Mouse (Mus musculus) hindbrain, embryonic 11.5 days (tissue): ENCODE measurements at regions not wholly inside any gene's neighbourhood (a gene's known extent, or its start where the extent isn't known, plus 50 kb on each side); places are given as distances from the start of the nearest gene placed in this dataset.

ENCODE experiments used
- ATAC-seq: fragments of 200-750 bp; cut with Nextera tagmentation; 2 replicates; pipeline ENCODE4 v1.8.0; 2017; ENCODE audit warnings: mild to moderate bottlenecking, moderate TSS enrichment, moderate library complexity; ENCODE audit not compliant: low FRiP score
- DNase-seq: peaks from one replicate; pipeline ENCODE4 v3.0.0-alpha.2; 2015; ENCODE audit warnings: low spot score
- H3K27ac ChIP-seq: fragments of 300-500 bp; sonication (generic); 2 replicates; pipeline ENCODE4 v1.5.1; 2014; ENCODE audit warnings: mild to moderate bottlenecking, low read depth, low read length
- H3K27me3 ChIP-seq: fragments of 300-500 bp; sonication (generic); 2 replicates; pipeline ENCODE4 v1.6.1; 2014; ENCODE audit warnings: mild to moderate bottlenecking, low read length, moderate library complexity, mixed read lengths; ENCODE audit not compliant: control insufficient read depth, insufficient read depth
- H3K36me3 ChIP-seq: fragments of 300-500 bp; sonication (generic); 2 replicates; pipeline ENCODE4 v1.6.1; 2014; ENCODE audit warnings: mild to moderate bottlenecking, low read length, moderate library complexity, mixed read lengths; ENCODE audit not compliant: control insufficient read depth, insufficient read depth
- H3K4me1 ChIP-seq: fragments of 300-500 bp; sonication (generic); replicated peaks from 2 replicates; pipeline ENCODE4 v1.6.1; 2014; ENCODE audit warnings: low read length, mixed read lengths; ENCODE audit not compliant: control insufficient read depth, insufficient read depth
- H3K4me2 ChIP-seq: fragments of 300-500 bp; sonication (generic); replicated peaks from 2 replicates; pipeline ENCODE4 v1.6.1; 2014; ENCODE audit warnings: mild to moderate bottlenecking, low read depth, low read length
- H3K4me3 ChIP-seq: fragments of 300-500 bp; sonication (generic); 2 replicates; pipeline ENCODE4 v1.5.1; 2014; ENCODE audit warnings: low read depth, low read length
- H3K9ac ChIP-seq: fragments of 300-500 bp; sonication (generic); 2 replicates; pipeline ENCODE4 v1.6.1; 2014; ENCODE audit warnings: low read depth, low read length
- H3K9me3 ChIP-seq: fragments of 300-500 bp; sonication (generic); 2 replicates; pipeline ENCODE4 v1.6.1; 2016; ENCODE audit warnings: low read length; ENCODE audit not compliant: control insufficient read depth
- WGBS: fragments of 180-500 bp; shearing (Covaris S2); extraction: QIAGEN DNeasy Blood & Tissue Kit; methylation state at CpG from one replicate; pipeline ENCODE4 v1.1.7; 2014; 5-methylcytosine and 5-hydroxymethylcytosine counted together

GRCm38 (mm10) chr1:40954720-40955163 lies 149.3 kb downstream of the Tmem182 start:
- Histone ChIP-seq H3K9me3 (no peaks in the 10 kb centered on the region), H3K4me1 (no peaks in the 10 kb centered on the region), H3K36me3 (no peaks in the 10 kb centered on the region), H3K9ac (no peak overlapping the region), H3K27ac (no peak overlapping the region), H3K4me3 (no peak overlapping the region), H3K27me3 (no peaks in the 10 kb centered on the region), H3K4me2 (no peak overlapping the region)
- ATAC-seq (no peak), DNase-seq (no peak)
- 81% methylated on average over 14 of the region's 14 CpGs for WGBS

GRCm38 (mm10) chr1:40967768-40968504 lies 162.5 kb downstream of the Tmem182 start:
- no peaks in the 10 kb centered on the region for H3K4me1 ChIP-seq
- no peak overlapping the region for H3K27ac ChIP-seq
- DNase-seq = no peak
- no peak overlapping the region for H3K4me2 ChIP-seq
- H3K36me3 ChIP-seq = no peaks in the 10 kb centered on the region
- H3K27me3 ChIP-seq = no peaks in the 10 kb centered on the region
- no peak overlapping the region for H3K9ac ChIP-seq
- H3K4me3 ChIP-seq = no peak overlapping the region
- 80% methylated on average over 17 of the region's 17 CpGs for WGBS
- no peaks in the 10 kb centered on the region for H3K9me3 ChIP-seq
- no peak for ATAC-seq

GRCm38 (mm10) chr1:40983762-40984161 lies 178.4 kb downstream of the Tmem182 start:
- Histone ChIP-seq H3K4me2 (no peak overlapping the region), H3K9ac (no peak overlapping the region), H3K27me3 (no peaks in the 10 kb centered on the region), H3K4me1 (no peaks in the 10 kb centered on the region), H3K9me3 (no peaks in the 10 kb centered on the region), H3K36me3 (no peaks in the 10 kb centered on the region), H3K4me3 (no peak overlapping the region), H3K27ac (no peak overlapping the region)
- DNase-seq (no peak), ATAC-seq (no peak)
- 69% methylated on average over 2 of the region's 2 CpGs for WGBS

- H3K9ac ChIP-seq = no peak overlapping the region
- no peaks in the 10 kb centered on the region for H3K4me1 ChIP-seq
- H3K27me3 ChIP-seq = no peaks in the 10 kb centered on the region
- H3K9me3 ChIP-seq = no peaks in the 10 kb centered on the region
- no peaks in the 10 kb centered on the region for H3K36me3 ChIP-seq
- no peak overlapping the region for H3K27ac ChIP-seq
- H3K4me3 ChIP-seq = no peak overlapping the region
- DNase-seq (no peak), ATAC-seq (no peak)
- H3K4me2 ChIP-seq = no peak overlapping the region
- WGBS = 88% methylated on average over 4 of the region's 4 CpGs
Observed at GRCm38 (mm10) chr1:40993327-40993726, 187.9 kb downstream of the Tmem182 start.

- Histone ChIP-seq H3K27ac (no peak overlapping the region), H3K9ac (no peak overlapping the region), H3K4me3 (no peak overlapping the region), H3K4me2 (no peak overlapping the region), H3K4me1 (no peaks in the 10 kb centered on the region), H3K9me3 (no peaks in the 10 kb centered on the region), H3K36me3 (no peaks in the 10 kb centered on the region), H3K27me3 (no peaks in the 10 kb centered on the region)
- DNase-seq (peak; percentile 68), ATAC-seq (0 out of 2 replicates have a peak, but pooled peaks have one; percentile 56)
- WGBS = 52% methylated on average over 13 of the region's 13 CpGs
Observed at GRCm38 (mm10) chr1:41001154-41001949, 196.0 kb downstream of the Tmem182 start.

GRCm38 (mm10) chr1:41002006-41002405 lies 196.6 kb downstream of the Tmem182 start:
- H3K4me2 ChIP-seq = no peak overlapping the region
- no peaks in the 10 kb centered on the region for H3K4me1 ChIP-seq
- DNase-seq (no peak), ATAC-seq (no peak)
- no peaks in the 10 kb centered on the region for H3K9me3 ChIP-seq
- no peak overlapping the region for H3K27ac ChIP-seq
- WGBS = 62% methylated on average over 9 of the region's 9 CpGs
- no peaks in the 10 kb centered on the region for H3K36me3 ChIP-seq
- no peaks in the 10 kb centered on the region for H3K27me3 ChIP-seq
- no peak overlapping the region for H3K9ac ChIP-seq
- no peak overlapping the region for H3K4me3 ChIP-seq

- no peaks in the 10 kb centered on the region for H3K9me3 ChIP-seq
- no peaks in the 10 kb centered on the region for H3K36me3 ChIP-seq
- no peaks in the 10 kb centered on the region for H3K4me1 ChIP-seq
- 79% methylated on average over 4 of the region's 4 CpGs for WGBS
- no peak for ATAC-seq
- no peak for DNase-seq
- no peak overlapping the region for H3K4me2 ChIP-seq
- H3K4me3 ChIP-seq = no peak overlapping the region
- H3K27me3 ChIP-seq = no peaks in the 10 kb centered on the region
- H3K27ac ChIP-seq = no peak overlapping the region
- H3K9ac ChIP-seq = no peak overlapping the region
Observed at GRCm38 (mm10) chr1:41026943-41027342, 221.5 kb downstream of the Tmem182 start.

GRCm38 (mm10) chr1:41027540-41027978 lies 222.2 kb downstream of the Tmem182 start:
- ATAC-seq = peak; percentile 57; the same call in 1 of the 2 replicates
- H3K27ac ChIP-seq = no peak overlapping the region

More at GRCm38 (mm10) chr1:41027540-41027978, 222.2 kb downstream of the Tmem182 start:
- Histone ChIP-seq H3K4me1 (no peaks in the 10 kb centered on the region), H3K9ac (no peak overlapping the region), H3K4me2 (no peak overlapping the region), H3K36me3 (no peaks in the 10 kb centered on the region), H3K4me3 (no peak overlapping the region), H3K27me3 (no peaks in the 10 kb centered on the region), H3K9me3 (no peaks in the 10 kb centered on the region)
- DNase-seq = peak; percentile 8
- WGBS = 48% methylated on average over 4 of the region's 4 CpGs
